Mouse (Mus musculus) kidney, postnatal 25 days (tissue): Measurements from ENCODE around the gene Krtap10-4.
"Not testable (repeated sequence)": the region's sequence is repeated elsewhere in the genome, so short reads cannot be mapped to it uniquely, and the experiment has no call there.

ENCODE experiments used
- DNase-seq, 2 experiments: peaks; one replicate each; pipeline ENCODE4 v3.0.0; 2021; ENCODE audit warnings: mixed read lengths in 2 of 2

Gene Krtap10-4

DNA sequence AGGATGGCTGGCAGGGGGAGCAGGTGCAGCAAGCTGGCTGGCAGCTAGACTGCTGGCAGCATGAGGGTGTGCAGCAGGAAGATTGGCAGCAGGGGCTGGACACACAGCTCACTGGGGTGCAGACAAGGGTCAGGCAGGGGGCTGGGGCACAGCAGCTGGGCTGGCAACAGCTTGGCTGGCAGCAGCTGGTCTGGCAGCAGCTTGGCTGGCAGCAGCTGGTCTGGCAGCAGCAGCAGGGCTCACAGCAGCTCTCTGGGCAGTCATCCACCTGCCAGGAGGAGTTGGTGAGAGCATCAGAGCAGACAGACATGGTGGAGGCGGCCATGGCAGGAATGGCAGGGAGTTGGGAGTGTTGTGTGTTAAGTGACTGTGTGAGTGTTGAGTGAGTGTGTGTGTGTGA is 39.0 kb downstream of the Krtap10-4 start, which contains the start of gene Gm7137:
Gene Gm7137, minus strand, starts transcription at position 325 of the 400 bp plus-strand sequence.
- not testable (repeated sequence) for DNase-seq

- DNase-seq: not testable (repeated sequence)
Observed at GRCm38 (mm10) chr10:77783396-77783795, 43.5 kb downstream of the Krtap10-4 start.

DNA sequence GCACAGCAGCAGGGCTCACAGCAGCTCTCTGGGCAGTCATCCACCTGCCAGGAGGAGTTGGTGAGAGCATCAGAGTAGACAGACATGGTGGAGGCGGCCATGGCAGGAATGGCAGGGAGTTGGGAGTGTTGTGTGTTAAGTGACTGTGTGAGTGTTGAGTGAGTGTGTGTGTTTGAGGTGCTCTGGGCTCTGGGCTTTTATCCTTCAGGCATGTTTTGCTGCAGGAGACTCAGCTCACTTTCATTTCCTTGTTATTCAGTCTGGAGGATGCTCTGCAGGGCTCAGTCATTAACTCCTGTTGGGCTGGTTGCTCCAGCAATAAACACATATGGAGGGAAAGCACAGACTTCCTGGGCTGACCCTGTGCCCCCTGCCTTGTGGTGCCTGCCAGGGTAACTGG is 44.5 kb downstream of the Krtap10-4 start, which contains the start of gene Gm3250:
Gene Gm3250, minus strand, starts transcription at position 101 of the 400 bp plus-strand sequence.
- not testable (repeated sequence) for DNase-seq

DNA sequence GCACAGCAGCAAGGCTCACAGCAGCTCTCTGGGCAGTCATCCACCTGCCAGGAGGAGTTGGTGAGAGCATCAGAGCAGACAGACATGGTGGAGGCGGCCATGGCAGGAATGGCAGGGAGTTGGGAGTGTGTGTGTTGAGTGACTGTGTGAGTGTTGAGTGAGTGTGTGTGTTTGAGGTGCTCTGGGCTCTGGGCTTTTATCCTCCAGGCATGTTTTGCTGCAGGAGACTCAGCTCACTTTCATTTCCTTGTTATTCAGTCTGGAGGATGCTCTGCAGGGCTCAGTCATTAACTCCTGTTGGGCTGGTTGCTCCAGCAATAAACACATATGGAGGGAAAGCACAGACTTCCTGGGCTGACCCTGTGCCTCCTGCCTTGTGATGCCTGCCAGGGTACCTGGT is 50.1 kb downstream of the Krtap10-4 start, which contains the start of gene Gm7138:
Gene Gm7138, minus strand, starts transcription at position 101 of the 400 bp plus-strand sequence.
- not testable (repeated sequence) for DNase-seq
